Mouse (Mus musculus) kidney, postnatal 4 days (tissue): ENCODE measurements around the gene Ablim1.

Source experiments
- DNase-seq, 2 experiments: peaks; one replicate each; pipeline ENCODE4 v3.0.0; 2021; ENCODE audit warnings: mixed read lengths in 2 of 2

Gene Ablim1

GRCm38 (mm10) chr19:57052959-57053358 lies 261.8 kb downstream of the Ablim1 start:
- no peak for DNase-seq

GRCm38 (mm10) chr19:57052016-57052415 lies 262.7 kb downstream of the Ablim1 start:
- no peak for DNase-seq

GRCm38 (mm10) chr19:57049592-57050090 lies 265.1 kb downstream of the Ablim1 start:
- no peak for DNase-seq

GRCm38 (mm10) chr19:57047671-57048320 lies 266.9 kb downstream of the Ablim1 start:
- no peak for DNase-seq

GRCm38 (mm10) chr19:57039258-57039657 lies 275.5 kb downstream of the Ablim1 start:
- peak; percentile 40 to 61 for DNase-seq

- no peak for DNase-seq
These were observed 277.9 kb downstream of the Ablim1 start for GRCm38 (mm10) chr19:57036860-57037259.

GRCm38 (mm10) chr19:57031582-57031981 lies 283.1 kb downstream of the Ablim1 start:
- peak; percentile 81 to 87 for DNase-seq

- no peak for DNase-seq
These were observed 285.3 kb downstream of the Ablim1 start for GRCm38 (mm10) chr19:57029461-57029860.

GRCm38 (mm10) chr19:57028327-57029179 lies 286.2 kb downstream of the Ablim1 start:
- peak in 1 of 2 experiments; percentile 27 for DNase-seq

- no peak for DNase-seq
These were observed 288.2 kb downstream of the Ablim1 start for GRCm38 (mm10) chr19:57026501-57026900.

- DNase-seq: no peak
These were observed 296.9 kb downstream of the Ablim1 start for GRCm38 (mm10) chr19:57017785-57018179.

- peak; percentile 60 to 75 for DNase-seq
These were observed 297.5 kb downstream of the Ablim1 start for GRCm38 (mm10) chr19:57016995-57017784.

GRCm38 (mm10) chr19:57014808-57015207 lies 299.9 kb downstream of the Ablim1 start:
- DNase-seq: no peak

- peak in 1 of 2 experiments; percentile 52 for DNase-seq
These were observed 301.4 kb downstream of the Ablim1 start for GRCm38 (mm10) chr19:57013271-57013677.

- no peak for DNase-seq
These were observed 302.7 kb downstream of the Ablim1 start for GRCm38 (mm10) chr19:57012068-57012467.

GRCm38 (mm10) chr19:57010064-57010463 lies 304.7 kb downstream of the Ablim1 start:
- DNase-seq: no peak

- DNase-seq: no peak
These were observed 305.1 kb downstream of the Ablim1 start for GRCm38 (mm10) chr19:57009653-57010052.

- DNase-seq: peak; percentile 79 to 86
These were observed 306.7 kb downstream of the Ablim1 start, which contains the start of gene Afap1l2 for GRCm38 (mm10) chr19:57007781-57008710. TSS of gene Afap1l2 (minus strand) at chr19:57008228.

GRCm38 (mm10) chr19:57007291-57007690 lies 307.4 kb downstream of the Ablim1 start:
- peak; percentile 63 to 75 for DNase-seq

- peak in 1 of 2 experiments; percentile 43 for DNase-seq
These were observed 307.9 kb downstream of the Ablim1 start for GRCm38 (mm10) chr19:57006841-57007240.

- peak in 1 of 2 experiments; percentile 46 for DNase-seq
These were observed 309.7 kb downstream of the Ablim1 start for GRCm38 (mm10) chr19:57005062-57005461.

- DNase-seq: peak; percentile 61 to 75
These were observed 311.3 kb downstream of the Ablim1 start for GRCm38 (mm10) chr19:57003460-57003810.
